Mouse (Mus musculus) hindbrain, embryonic 11.5 days (tissue): ENCODE data around the gene Rasa3. TPM values are rescaled to one million over a fixed set of nuclear protein-coding genes. Genes with fewer than 3 reads are reported as not detected.

Experiments
- ATAC-seq: fragments of 200-750 bp; cut with Nextera tagmentation; 2 replicates; pipeline ENCODE4 v1.8.0; 2017; ENCODE audit warnings: mild to moderate bottlenecking, moderate TSS enrichment, moderate library complexity; ENCODE audit not compliant: low FRiP score
- DNase-seq: peaks from one replicate; pipeline ENCODE4 v3.0.0-alpha.2; 2015; ENCODE audit warnings: low spot score
- H3K27ac ChIP-seq: fragments of 300-500 bp; sonication (generic); 2 replicates; pipeline ENCODE4 v1.5.1; 2014; ENCODE audit warnings: mild to moderate bottlenecking, low read depth, low read length
- H3K27me3 ChIP-seq: fragments of 300-500 bp; sonication (generic); 2 replicates; pipeline ENCODE4 v1.6.1; 2014; ENCODE audit warnings: mild to moderate bottlenecking, low read length, moderate library complexity, mixed read lengths; ENCODE audit not compliant: control insufficient read depth, insufficient read depth
- H3K36me3 ChIP-seq: fragments of 300-500 bp; sonication (generic); 2 replicates; pipeline ENCODE4 v1.6.1; 2014; ENCODE audit warnings: mild to moderate bottlenecking, low read length, moderate library complexity, mixed read lengths; ENCODE audit not compliant: control insufficient read depth, insufficient read depth
- H3K4me1 ChIP-seq: fragments of 300-500 bp; sonication (generic); replicated peaks from 2 replicates; pipeline ENCODE4 v1.6.1; 2014; ENCODE audit warnings: low read length, mixed read lengths; ENCODE audit not compliant: control insufficient read depth, insufficient read depth
- H3K4me2 ChIP-seq: fragments of 300-500 bp; sonication (generic); replicated peaks from 2 replicates; pipeline ENCODE4 v1.6.1; 2014; ENCODE audit warnings: mild to moderate bottlenecking, low read depth, low read length
- H3K4me3 ChIP-seq: fragments of 300-500 bp; sonication (generic); 2 replicates; pipeline ENCODE4 v1.5.1; 2014; ENCODE audit warnings: low read depth, low read length
- H3K9ac ChIP-seq: fragments of 300-500 bp; sonication (generic); 2 replicates; pipeline ENCODE4 v1.6.1; 2014; ENCODE audit warnings: low read depth, low read length
- H3K9me3 ChIP-seq: fragments of 300-500 bp; sonication (generic); 2 replicates; pipeline ENCODE4 v1.6.1; 2016; ENCODE audit warnings: low read length; ENCODE audit not compliant: control insufficient read depth
- whole genome bisulfite sequencing: fragments of 180-500 bp; shearing (Covaris S2); extraction: QIAGEN DNeasy Blood & Tissue Kit; methylation state at CpG from one replicate; pipeline ENCODE4 v1.1.7; 2014; 5-methylcytosine and 5-hydroxymethylcytosine counted together
- polyA plus RNA-seq: library from polyadenylated mRNA; unstranded; fragments of >200 nt; fragmentation: Nextera tagmentation; extraction: Ambion mirVana; gene quantifications from 2 replicates; pipeline ENCODE4 v1.2.1, GENCODE M21; 2014

The Rasa3 gene
- polyA plus RNA-seq, 1 experiment from 2014 or later, result 19.4 TPM

GRCm38 (mm10) chr8:13699323-13699949 lies 22.0 kb upstream of the Rasa3 start:
- H3K4me3 ChIP-seq, result no peak overlapping the region
- ATAC-seq, result no peak
- DNase-seq, result no peak
- H3K36me3 ChIP-seq, result no peaks in the 10 kb centered on the region
- no peak overlapping the region for H3K27ac ChIP-seq
- WGBS, result 78% methylated on average over 5 of the region's 5 CpGs
- no peak overlapping the region for H3K4me2 ChIP-seq
- H3K9ac ChIP-seq, result no peak overlapping the region
- no peaks in the 10 kb centered on the region for H3K4me1 ChIP-seq
- H3K27me3 ChIP-seq, result no peaks in the 10 kb centered on the region
- H3K9me3 ChIP-seq, result no peaks in the 10 kb centered on the region

GRCm38 (mm10) chr8:13698281-13698680 lies 20.9 kb upstream of the Rasa3 start:
- ATAC-seq, result no peak
- H3K9me3 ChIP-seq, result no peaks in the 10 kb centered on the region
- no peaks in the 10 kb centered on the region for H3K4me1 ChIP-seq
- no peak overlapping the region for H3K27ac ChIP-seq
- no peaks in the 10 kb centered on the region for H3K27me3 ChIP-seq
- WGBS, result 90% methylated on average over 3 of the region's 3 CpGs
- no peak for DNase-seq
- H3K4me2 ChIP-seq, result no peak overlapping the region
- no peak overlapping the region for H3K9ac ChIP-seq
- H3K4me3 ChIP-seq, result no peak overlapping the region
- H3K36me3 ChIP-seq, result no peaks in the 10 kb centered on the region

GRCm38 (mm10) chr8:13697681-13698080 lies 20.3 kb upstream of the Rasa3 start:
- H3K27me3 ChIP-seq, result no peaks in the 10 kb centered on the region
- no peak overlapping the region for H3K4me3 ChIP-seq
- no peaks in the 10 kb centered on the region for H3K9me3 ChIP-seq
- ATAC-seq (no peak), DNase-seq (no peak)
- no peak overlapping the region for H3K27ac ChIP-seq
- H3K4me1 ChIP-seq, result no peaks in the 10 kb centered on the region
- WGBS, result 85% methylated on average over 8 of the region's 8 CpGs
- no peak overlapping the region for H3K4me2 ChIP-seq
- no peak overlapping the region for H3K9ac ChIP-seq
- H3K36me3 ChIP-seq, result no peaks in the 10 kb centered on the region

- DNase-seq, result no peak
- WGBS, result 77% methylated on average over 8 of the region's 8 CpGs
- H3K4me3 ChIP-seq, result no peak overlapping the region
- no peak for ATAC-seq
- H3K36me3 ChIP-seq, result no peaks in the 10 kb centered on the region
- H3K4me2 ChIP-seq, result no peak overlapping the region
- H3K9ac ChIP-seq, result no peak overlapping the region
- no peaks in the 10 kb centered on the region for H3K9me3 ChIP-seq
- H3K4me1 ChIP-seq, result no peaks in the 10 kb centered on the region
- no peaks in the 10 kb centered on the region for H3K27me3 ChIP-seq
- H3K27ac ChIP-seq, result no peak overlapping the region
Measured at GRCm38 (mm10) chr8:13697196-13697595, 19.8 kb upstream of the Rasa3 start.

- no peak for ATAC-seq
- H3K4me3 ChIP-seq, result no peak overlapping the region
Measured at GRCm38 (mm10) chr8:13696157-13696556, 18.8 kb upstream of the Rasa3 start.

GRCm38 (mm10) chr8:13695203-13695867 lies 17.9 kb upstream of the Rasa3 start:
- Histone ChIP-seq H3K4me2 (no peak overlapping the region), H3K4me1 (no peaks in the 10 kb centered on the region), H3K27ac (no peak overlapping the region), H3K9me3 (no peaks in the 10 kb centered on the region), H3K36me3 (no peaks in the 10 kb centered on the region), H3K4me3 (no peak overlapping the region), H3K9ac (no peak overlapping the region), H3K27me3 (no peaks in the 10 kb centered on the region)
- WGBS, result 88% methylated on average over 10 of the region's 10 CpGs
- DNase-seq (no peak), ATAC-seq (no peak)

More at GRCm38 (mm10) chr8:13696157-13696556, 18.8 kb upstream of the Rasa3 start:
- Histone ChIP-seq H3K4me2 (no peak overlapping the region), H3K27ac (no peak overlapping the region), H3K9me3 (no peaks in the 10 kb centered on the region), H3K4me1 (no peaks in the 10 kb centered on the region), H3K9ac (no peak overlapping the region), H3K36me3 (no peaks in the 10 kb centered on the region), H3K27me3 (no peaks in the 10 kb centered on the region)
- DNase-seq, result no peak
- WGBS, result 82% methylated on average over 4 of the region's 4 CpGs

GRCm38 (mm10) chr8:13694735-13695134 lies 17.3 kb upstream of the Rasa3 start:
- 67% methylated on average over 12 of the region's 12 CpGs for WGBS
- ATAC-seq, result no peak
- no peak for DNase-seq
- no peak overlapping the region for H3K4me3 ChIP-seq
- no peaks in the 10 kb centered on the region for H3K36me3 ChIP-seq
- H3K9ac ChIP-seq, result no peak overlapping the region
- no peak overlapping the region for H3K27ac ChIP-seq
- H3K4me1 ChIP-seq, result no peaks in the 10 kb centered on the region
- H3K9me3 ChIP-seq, result no peaks in the 10 kb centered on the region
- no peaks in the 10 kb centered on the region for H3K27me3 ChIP-seq
- no peak overlapping the region for H3K4me2 ChIP-seq

GRCm38 (mm10) chr8:13692302-13693066 lies 15.1 kb upstream of the Rasa3 start:
- no peaks in the 10 kb centered on the region for H3K36me3 ChIP-seq
- ATAC-seq (peak; percentile 75), DNase-seq (peak; percentile 39)
- peak overlapping the region; percentile 69 for H3K27ac ChIP-seq
- H3K9me3 ChIP-seq, result no peaks in the 10 kb centered on the region; the same call in 1 of the 2 replicates
- H3K9ac ChIP-seq, result no peak overlapping the region
- WGBS, result 42% methylated on average over 10 of the region's 10 CpGs
- H3K4me2 ChIP-seq, result no peak overlapping the region
- no peaks in the 10 kb centered on the region for H3K4me1 ChIP-seq
- H3K4me3 ChIP-seq, result no peak overlapping the region
- H3K27me3 ChIP-seq, result no peaks in the 10 kb centered on the region
